Mouse (Mus musculus): ENCODE data around the gene Nle1.

GRCm38 (mm10) chr11:82871031-82871446, 37.2 kb downstream of the Nle1 start, which contains the start of gene Rffl:
- TF ChIP-seq POLR2A (IDR thresholded peaks at IDR 0.05; ENCODE audit: control insufficient read depth, extremely low read depth, insufficient read depth, low read length, poor library complexity) (no peak), CTCF (IDR thresholded peaks at IDR 0.05; ENCODE audit: borderline replicate concordance, control insufficient read depth, extremely low read depth, insufficient read depth, low read length, poor library complexity) (peak; percentile 89)
